Mouse (Mus musculus) cerebellum, adult 8-10 months (tissue): Measurements from ENCODE around the gene Ndufv3.
"Not testable (repeated sequence)": the region's sequence is repeated elsewhere in the genome, so short reads cannot be mapped to it uniquely, and the experiment has no call there.

ENCODE experiments used
- DNase-seq: peaks from one replicate; pipeline ENCODE4 v3.0.0; 2022

Gene Ndufv3

GRCm38 (mm10) chr17:31512593-31512992 is 7.3 kb upstream of the Ndufv3 start:
- DNase-seq, result no peak

- no peak for DNase-seq
Observed at GRCm38 (mm10) chr17:31514696-31515095, 5.2 kb upstream of the Ndufv3 start.

- no peak for DNase-seq
Observed at GRCm38 (mm10) chr17:31519344-31519945, 470 bp upstream of the Ndufv3 start.

- DNase-seq, result peak; percentile 74
Observed at GRCm38 (mm10) chr17:31520895-31521294, 980 bp downstream of the Ndufv3 start.

- no peak for DNase-seq
Observed at GRCm38 (mm10) chr17:31521948-31522347, 2.0 kb downstream of the Ndufv3 start.

GRCm38 (mm10) chr17:31525114-31525513 is 5.2 kb downstream of the Ndufv3 start:
- DNase-seq, result no peak

GRCm38 (mm10) chr17:31525816-31526215 is 5.9 kb downstream of the Ndufv3 start:
- DNase-seq, result no peak

GRCm38 (mm10) chr17:31529314-31529713 is 9.4 kb downstream of the Ndufv3 start:
- DNase-seq, result no peak

GRCm38 (mm10) chr17:31531441-31532158 is 11.7 kb downstream of the Ndufv3 start:
- no peak for DNase-seq

- not testable (repeated sequence) for DNase-seq
Observed at GRCm38 (mm10) chr17:31532331-31532730, 12.4 kb downstream of the Ndufv3 start.

GRCm38 (mm10) chr17:31535358-31535757 is 15.4 kb downstream of the Ndufv3 start:
- DNase-seq, result no peak

GRCm38 (mm10) chr17:31535871-31536629 is 16.1 kb downstream of the Ndufv3 start:
- no peak for DNase-seq

GRCm38 (mm10) chr17:31540101-31540500 is 20.2 kb downstream of the Ndufv3 start:
- no peak for DNase-seq

- DNase-seq, result no peak
Observed at GRCm38 (mm10) chr17:31540809-31541459, 21.0 kb downstream of the Ndufv3 start.

- DNase-seq, result no peak
Observed at GRCm38 (mm10) chr17:31541460-31541831, 21.5 kb downstream of the Ndufv3 start.

GRCm38 (mm10) chr17:31543574-31543973 is 23.7 kb downstream of the Ndufv3 start:
- DNase-seq, result no peak

- no peak for DNase-seq
Observed at GRCm38 (mm10) chr17:31546444-31547196, 26.7 kb downstream of the Ndufv3 start.

- no peak for DNase-seq
Observed at GRCm38 (mm10) chr17:31547974-31548373, 28.1 kb downstream of the Ndufv3 start.

GRCm38 (mm10) chr17:31549389-31549788 is 29.5 kb downstream of the Ndufv3 start:
- no peak for DNase-seq

- DNase-seq, result not testable (repeated sequence)
Observed at GRCm38 (mm10) chr17:31552601-31553000, 32.7 kb downstream of the Ndufv3 start.

GRCm38 (mm10) chr17:31556253-31556652 is 36.3 kb downstream of the Ndufv3 start:
- DNase-seq, result no peak

- DNase-seq, result no peak
Observed at GRCm38 (mm10) chr17:31557124-31557880, 37.4 kb downstream of the Ndufv3 start.
